Mouse (Mus musculus): ENCODE measurements around the gene Astn2. TPM values are rescaled to one million over a fixed set of nuclear protein-coding genes. Genes with fewer than 3 reads are reported as not detected.

Astn2 gene
- polyA plus RNA-seq, 1 experiment from 2014 or later: 0.17 TPM

- Histone ChIP-seq H3K4me3 (ENCODE audit: low read length) (no peak overlapping the region), H3K27ac (ENCODE audit: low read length) (no peak overlapping the region), H3K9me3 (ENCODE audit: control insufficient read depth, low read length) (no peaks in the 10 kb centered on the region), H3K4me2 (ENCODE audit: low read depth, low read length) (no peak overlapping the region), H3K9ac (ENCODE audit: low read depth, low read length) (no peak overlapping the region), H3K27me3 (replicated peaks; ENCODE audit: control insufficient read depth, insufficient read depth, low read length) (no peaks in the 10 kb centered on the region), H3K4me1 (ENCODE audit: control insufficient read depth, insufficient read depth, low read length) (no peaks in the 10 kb centered on the region), H3K36me3 (ENCODE audit: control insufficient read depth, insufficient read depth, low read length) (no peaks in the 10 kb centered on the region)
- WGBS: 49% methylated on average over 2 of the region's 2 CpGs
- ATAC-seq: no peak
Measured at GRCm38 (mm10) chr4:65767919-65768318, 636.5 kb downstream of the Astn2 start.

GRCm38 (mm10) chr4:65767431-65767830 is 637.0 kb downstream of the Astn2 start:
- H3K27me3 ChIP-seq (replicated peaks; ENCODE audit: control insufficient read depth, insufficient read depth, low read length): no peaks in the 10 kb centered on the region
- H3K4me3 ChIP-seq (ENCODE audit: low read length): no peak overlapping the region
- no peaks in the 10 kb centered on the region for H3K4me1 ChIP-seq (ENCODE audit: control insufficient read depth, insufficient read depth, low read length)
- WGBS: 79% methylated on average over 4 of the region's 4 CpGs
- ATAC-seq: no peak
- no peak overlapping the region for H3K4me2 ChIP-seq (ENCODE audit: low read depth, low read length)
- H3K36me3 ChIP-seq (ENCODE audit: control insufficient read depth, insufficient read depth, low read length): no peaks in the 10 kb centered on the region
- no peak overlapping the region for H3K27ac ChIP-seq (ENCODE audit: low read length)
- no peak overlapping the region for H3K9ac ChIP-seq (ENCODE audit: low read depth, low read length)
- no peaks in the 10 kb centered on the region for H3K9me3 ChIP-seq (ENCODE audit: control insufficient read depth, low read length)

GRCm38 (mm10) chr4:65765312-65765711 is 639.1 kb downstream of the Astn2 start:
- no peak for ATAC-seq
- Histone ChIP-seq H3K27ac (ENCODE audit: low read length) (no peak overlapping the region), H3K4me3 (ENCODE audit: low read length) (no peak overlapping the region), H3K9me3 (ENCODE audit: control insufficient read depth, low read length) (no peaks in the 10 kb centered on the region), H3K36me3 (ENCODE audit: control insufficient read depth, insufficient read depth, low read length) (no peaks in the 10 kb centered on the region), H3K4me1 (ENCODE audit: control insufficient read depth, insufficient read depth, low read length) (no peaks in the 10 kb centered on the region), H3K4me2 (ENCODE audit: low read depth, low read length) (no peak overlapping the region), H3K9ac (ENCODE audit: low read depth, low read length) (no peak overlapping the region), H3K27me3 (replicated peaks; ENCODE audit: control insufficient read depth, insufficient read depth, low read length) (no peaks in the 10 kb centered on the region)
- 68% methylated on average over 3 of the region's 3 CpGs for WGBS

- Histone ChIP-seq H3K9ac (ENCODE audit: low read depth, low read length) (no peak overlapping the region), H3K4me3 (ENCODE audit: low read length) (no peak overlapping the region), H3K4me2 (ENCODE audit: low read depth, low read length) (no peak overlapping the region), H3K9me3 (ENCODE audit: control insufficient read depth, low read length) (no peaks in the 10 kb centered on the region), H3K27me3 (replicated peaks; ENCODE audit: control insufficient read depth, insufficient read depth, low read length) (no peaks in the 10 kb centered on the region), H3K27ac (ENCODE audit: low read length) (no peak overlapping the region), H3K36me3 (ENCODE audit: control insufficient read depth, insufficient read depth, low read length) (no peaks in the 10 kb centered on the region), H3K4me1 (ENCODE audit: control insufficient read depth, insufficient read depth, low read length) (no peaks in the 10 kb centered on the region)
- ATAC-seq: no peak
- WGBS: 68% methylated on average over 4 of the region's 4 CpGs
Measured at GRCm38 (mm10) chr4:65764275-65764674, 640.1 kb downstream of the Astn2 start.

GRCm38 (mm10) chr4:65763823-65764222 is 640.6 kb downstream of the Astn2 start:
- ATAC-seq: no peak
- WGBS: 75% methylated on average over 2 of the region's 2 CpGs
- Histone ChIP-seq H3K4me1 (ENCODE audit: control insufficient read depth, insufficient read depth, low read length) (no peaks in the 10 kb centered on the region), H3K36me3 (ENCODE audit: control insufficient read depth, insufficient read depth, low read length) (no peaks in the 10 kb centered on the region), H3K4me3 (ENCODE audit: low read length) (no peak overlapping the region), H3K9me3 (ENCODE audit: control insufficient read depth, low read length) (no peaks in the 10 kb centered on the region), H3K4me2 (ENCODE audit: low read depth, low read length) (no peak overlapping the region), H3K9ac (ENCODE audit: low read depth, low read length) (no peak overlapping the region), H3K27ac (ENCODE audit: low read length) (no peak overlapping the region), H3K27me3 (replicated peaks; ENCODE audit: control insufficient read depth, insufficient read depth, low read length) (no peaks in the 10 kb centered on the region)

DNA sequence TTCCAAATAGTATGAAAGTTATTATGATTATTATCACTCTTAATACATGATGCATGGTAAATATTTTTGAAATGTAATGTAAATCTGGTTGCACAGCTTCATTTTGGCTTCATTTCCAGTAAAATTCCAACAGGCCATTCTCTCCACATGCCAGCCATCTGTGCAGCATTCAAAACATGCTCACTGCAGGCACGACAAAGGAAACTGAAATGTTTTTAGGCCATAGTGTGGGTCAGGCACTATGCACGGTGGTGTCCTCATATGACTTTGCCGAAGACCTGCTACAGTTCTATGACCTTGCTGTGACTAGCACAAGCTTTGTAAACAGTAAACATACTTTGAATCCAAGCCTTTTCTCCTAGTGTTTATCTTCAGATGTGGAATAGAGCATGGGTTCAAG is 642.3 kb downstream of the Astn2 start:
- ATAC-seq: no peak
- Histone ChIP-seq H3K36me3 (ENCODE audit: control insufficient read depth, insufficient read depth, low read length) (no peaks in the 10 kb centered on the region), H3K9me3 (ENCODE audit: control insufficient read depth, low read length) (no peaks in the 10 kb centered on the region), H3K4me3 (ENCODE audit: low read length) (no peak overlapping the region), H3K9ac (ENCODE audit: low read depth, low read length) (no peak overlapping the region), H3K4me1 (ENCODE audit: control insufficient read depth, insufficient read depth, low read length) (no peaks in the 10 kb centered on the region), H3K27ac (ENCODE audit: low read length) (no peak overlapping the region), H3K4me2 (ENCODE audit: low read depth, low read length) (no peak overlapping the region), H3K27me3 (replicated peaks; ENCODE audit: control insufficient read depth, insufficient read depth, low read length) (no peaks in the 10 kb centered on the region)
- 73% methylated on average over 3 of the region's 3 CpGs for WGBS

DNA sequence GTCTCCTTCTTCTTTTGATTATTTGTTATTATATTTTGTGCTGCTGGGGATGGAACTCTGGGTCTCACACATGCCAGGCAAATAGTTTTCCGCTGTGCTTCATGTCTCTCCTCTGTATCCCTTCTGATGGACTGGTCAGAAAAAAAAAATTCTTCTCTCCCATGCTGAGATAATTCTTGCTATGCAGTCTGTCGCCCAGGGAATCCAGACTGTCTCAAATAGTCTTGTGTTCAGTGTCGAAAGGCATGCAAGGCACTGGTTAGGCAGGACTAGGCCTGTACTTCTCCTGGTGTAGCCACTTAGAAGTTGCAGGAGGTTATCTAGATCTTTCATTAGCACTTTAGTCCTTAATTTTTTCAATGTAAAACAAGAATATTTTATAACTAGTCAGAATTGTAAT is 642.8 kb downstream of the Astn2 start:
- Histone ChIP-seq H3K4me2 (ENCODE audit: low read depth, low read length) (no peak overlapping the region), H3K27me3 (replicated peaks; ENCODE audit: control insufficient read depth, insufficient read depth, low read length) (no peaks in the 10 kb centered on the region), H3K9ac (ENCODE audit: low read depth, low read length) (no peak overlapping the region), H3K9me3 (ENCODE audit: control insufficient read depth, low read length) (no peaks in the 10 kb centered on the region), H3K4me1 (ENCODE audit: control insufficient read depth, insufficient read depth, low read length) (no peaks in the 10 kb centered on the region), H3K27ac (ENCODE audit: low read length) (no peak overlapping the region), H3K4me3 (ENCODE audit: low read length) (no peak overlapping the region), H3K36me3 (ENCODE audit: control insufficient read depth, insufficient read depth, low read length) (no peaks in the 10 kb centered on the region)
- ATAC-seq: no peak
- WGBS: 78% methylated on average over 3 of the region's 3 CpGs

DNA sequence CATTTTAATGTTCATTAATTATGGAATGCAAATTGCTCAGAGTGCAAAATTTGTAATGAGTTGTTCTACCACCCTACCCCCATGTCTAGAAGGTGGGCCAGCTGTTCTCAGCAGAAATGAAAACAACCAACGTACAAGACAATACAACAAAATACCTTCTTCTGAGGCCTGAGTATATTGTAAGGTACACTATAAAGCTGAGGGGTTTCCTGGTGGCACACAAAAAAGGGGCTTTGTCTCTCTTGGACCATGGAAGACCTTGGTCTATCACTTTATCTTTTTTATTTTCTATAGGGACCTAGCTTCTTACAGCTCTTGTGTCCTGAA is 645.6 kb downstream of the Astn2 start:
- 86% methylated on average over 1 of the region's 1 CpGs for WGBS

GRCm38 (mm10) chr4:65758174-65758874 is 646.1 kb downstream of the Astn2 start:
- Histone ChIP-seq H3K9ac (ENCODE audit: low read depth, low read length) (no peak overlapping the region), H3K27me3 (replicated peaks; ENCODE audit: control insufficient read depth, insufficient read depth, low read length) (no peaks in the 10 kb centered on the region), H3K4me1 (ENCODE audit: control insufficient read depth, insufficient read depth, low read length) (no peaks in the 10 kb centered on the region), H3K9me3 (ENCODE audit: control insufficient read depth, low read length) (no peaks in the 10 kb centered on the region), H3K4me2 (ENCODE audit: low read depth, low read length) (no peak overlapping the region), H3K36me3 (ENCODE audit: control insufficient read depth, insufficient read depth, low read length) (no peaks in the 10 kb centered on the region), H3K27ac (ENCODE audit: low read length) (no peak overlapping the region), H3K4me3 (ENCODE audit: low read length) (no peak overlapping the region)
- 53% methylated on average over 5 of the region's 5 CpGs for WGBS
- no peak for ATAC-seq

More for the DNA sequence above, 645.6 kb downstream of the Astn2 start:
- Histone ChIP-seq H3K27me3 (replicated peaks; ENCODE audit: control insufficient read depth, insufficient read depth, low read length) (no peaks in the 10 kb centered on the region), H3K4me3 (ENCODE audit: low read length) (no peak overlapping the region), H3K27ac (ENCODE audit: low read length) (no peak overlapping the region), H3K9me3 (ENCODE audit: control insufficient read depth, low read length) (no peaks in the 10 kb centered on the region), H3K9ac (ENCODE audit: low read depth, low read length) (no peak overlapping the region), H3K36me3 (ENCODE audit: control insufficient read depth, insufficient read depth, low read length) (no peaks in the 10 kb centered on the region), H3K4me1 (ENCODE audit: control insufficient read depth, insufficient read depth, low read length) (no peaks in the 10 kb centered on the region), H3K4me2 (ENCODE audit: low read depth, low read length) (no peak overlapping the region)
- ATAC-seq: no peak

DNA sequence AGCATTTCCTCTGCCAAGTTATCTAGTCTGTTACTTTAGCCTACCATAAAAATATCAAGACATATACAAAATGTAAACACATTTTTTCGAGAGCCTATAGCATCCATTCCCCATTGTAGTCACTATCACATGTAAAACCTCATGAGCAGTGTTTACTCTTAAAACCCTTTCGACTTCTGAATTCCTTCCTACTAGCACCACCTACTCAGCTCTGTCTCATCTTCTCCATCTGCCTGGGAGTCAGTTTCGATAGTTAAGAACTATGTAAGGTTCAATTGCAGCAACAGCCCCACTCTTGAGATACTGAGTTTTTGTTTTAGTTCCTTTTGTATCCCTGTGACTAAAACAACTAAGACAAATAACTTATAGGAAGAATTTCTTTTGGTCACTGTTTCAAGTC is 651.5 kb downstream of the Astn2 start:
- Histone ChIP-seq H3K9me3 (ENCODE audit: control insufficient read depth, low read length) (no peaks in the 10 kb centered on the region), H3K4me2 (ENCODE audit: low read depth, low read length) (no peak overlapping the region), H3K4me1 (ENCODE audit: control insufficient read depth, insufficient read depth, low read length) (no peaks in the 10 kb centered on the region), H3K27me3 (replicated peaks; ENCODE audit: control insufficient read depth, insufficient read depth, low read length) (no peaks in the 10 kb centered on the region), H3K4me3 (ENCODE audit: low read length) (no peak overlapping the region), H3K27ac (ENCODE audit: low read length) (no peak overlapping the region), H3K36me3 (ENCODE audit: control insufficient read depth, insufficient read depth, low read length) (no peaks in the 10 kb centered on the region), H3K9ac (ENCODE audit: low read depth, low read length) (no peak overlapping the region)
- 67% methylated on average over 3 of the region's 3 CpGs for WGBS
- no peak for ATAC-seq
